Mouse (Mus musculus): Measurements from ENCODE around the gene Fn1. TPM values are rescaled to one million over a fixed set of nuclear protein-coding genes. Genes with fewer than 3 reads are reported as not detected.

Fn1 gene
- polyA plus RNA-seq, 1 experiment from 2014 or later, result 185 TPM

GRCm38 (mm10) chr1:71575987-71576386 lies 77.0 kb downstream of the Fn1 start:
- no peak overlapping the region for H3K27ac ChIP-seq (ENCODE audit: low read length)
- H3K4me1 ChIP-seq (replicated peaks; ENCODE audit: control insufficient read depth, insufficient read depth, low read length), result no peaks in the 10 kb centered on the region
- peaks cover 47% of the 10 kb centered on the region for H3K36me3 ChIP-seq (ENCODE audit: control insufficient read depth, insufficient read depth, low read length)
- no peaks in the 10 kb centered on the region for H3K9me3 ChIP-seq (ENCODE audit: control insufficient read depth, low read length)
- no peak for ATAC-seq (ENCODE audit: low read depth)
- no peak overlapping the region for H3K4me3 ChIP-seq (ENCODE audit: low read length)
- 83% methylated on average over 7 of the region's 7 CpGs for WGBS
- no peak overlapping the region for H3K4me2 ChIP-seq (ENCODE audit: low read depth, low read length)
- H3K9ac ChIP-seq (ENCODE audit: low read length), result no peak overlapping the region
- no peaks in the 10 kb centered on the region for H3K27me3 ChIP-seq (ENCODE audit: control insufficient read depth, insufficient read depth, low read depth, low read length)

GRCm38 (mm10) chr1:71570116-71570515 lies 82.9 kb downstream of the Fn1 start:
- no peak overlapping the region for H3K9ac ChIP-seq (ENCODE audit: low read length)
- H3K4me3 ChIP-seq (ENCODE audit: low read length), result no peak overlapping the region
- peaks cover 48% of the 10 kb centered on the region for H3K36me3 ChIP-seq (ENCODE audit: control insufficient read depth, insufficient read depth, low read length)
- ATAC-seq (ENCODE audit: low read depth), result no peak
- WGBS, result 85% methylated on average over 4 of the region's 4 CpGs
- H3K4me1 ChIP-seq (replicated peaks; ENCODE audit: control insufficient read depth, insufficient read depth, low read length), result 0 out of 2 replicates have a peak, but pooled peaks cover 2% of the 10 kb centered on the region
- H3K27me3 ChIP-seq (ENCODE audit: control insufficient read depth, insufficient read depth, low read depth, low read length), result no peaks in the 10 kb centered on the region
- no peak overlapping the region for H3K27ac ChIP-seq (ENCODE audit: low read length)
- no peak overlapping the region for H3K4me2 ChIP-seq (ENCODE audit: low read depth, low read length)
- H3K9me3 ChIP-seq (ENCODE audit: control insufficient read depth, low read length), result no peaks in the 10 kb centered on the region

- WGBS, result 63% methylated on average over 16 of the region's 16 CpGs
- Histone ChIP-seq H3K9me3 (ENCODE audit: control insufficient read depth, low read length) (no peaks in the 10 kb centered on the region), H3K9ac (ENCODE audit: low read length) (no peak overlapping the region), H3K27ac (ENCODE audit: low read length) (no peak overlapping the region), H3K4me3 (ENCODE audit: low read length) (no peak overlapping the region), H3K27me3 (ENCODE audit: control insufficient read depth, insufficient read depth, low read depth, low read length) (no peaks in the 10 kb centered on the region), H3K4me1 (replicated peaks; ENCODE audit: control insufficient read depth, insufficient read depth, low read length) (0 out of 2 replicates have a peak, but pooled peaks cover 2% of the 10 kb centered on the region), H3K4me2 (ENCODE audit: low read depth, low read length) (no peak overlapping the region), H3K36me3 (ENCODE audit: control insufficient read depth, insufficient read depth, low read length) (peaks cover 51% of the 10 kb centered on the region)
- peak; percentile 97 for ATAC-seq (ENCODE audit: low read depth)
Observed at GRCm38 (mm10) chr1:71567884-71568605, 85.0 kb downstream of the Fn1 start.

GRCm38 (mm10) chr1:71564291-71564690 lies 88.7 kb downstream of the Fn1 start:
- Histone ChIP-seq H3K27ac (ENCODE audit: low read length) (no peak overlapping the region), H3K27me3 (ENCODE audit: control insufficient read depth, insufficient read depth, low read depth, low read length) (no peaks in the 10 kb centered on the region), H3K4me3 (ENCODE audit: low read length) (no peak overlapping the region), H3K4me1 (replicated peaks; ENCODE audit: control insufficient read depth, insufficient read depth, low read length) (0 out of 2 replicates have a peak, but pooled peaks cover 2% of the 10 kb centered on the region), H3K9ac (ENCODE audit: low read length) (no peak overlapping the region), H3K4me2 (ENCODE audit: low read depth, low read length) (no peak overlapping the region), H3K36me3 (ENCODE audit: control insufficient read depth, insufficient read depth, low read length) (peaks cover 56% of the 10 kb centered on the region), H3K9me3 (ENCODE audit: control insufficient read depth, low read length) (no peaks in the 10 kb centered on the region)
- no peak for ATAC-seq (ENCODE audit: low read depth)
- 93% methylated on average over 7 of the region's 7 CpGs for WGBS

- ATAC-seq (ENCODE audit: low read depth), result no peak
- WGBS, result 93% methylated on average over 4 of the region's 4 CpGs
- Histone ChIP-seq H3K36me3 (ENCODE audit: control insufficient read depth, insufficient read depth, low read length) (peaks cover 37% of the 10 kb centered on the region), H3K9ac (ENCODE audit: low read length) (no peak overlapping the region), H3K4me3 (ENCODE audit: low read length) (no peak overlapping the region), H3K4me1 (replicated peaks; ENCODE audit: control insufficient read depth, insufficient read depth, low read length) (peaks cover 10% of the 10 kb centered on the region), H3K9me3 (ENCODE audit: control insufficient read depth, low read length) (no peaks in the 10 kb centered on the region), H3K27ac (ENCODE audit: low read length) (no peak overlapping the region), H3K4me2 (ENCODE audit: low read depth, low read length) (no peak overlapping the region), H3K27me3 (ENCODE audit: control insufficient read depth, insufficient read depth, low read depth, low read length) (no peaks in the 10 kb centered on the region)
Observed at GRCm38 (mm10) chr1:71560626-71561025, 92.4 kb downstream of the Fn1 start.

- no peaks in the 10 kb centered on the region for H3K9me3 ChIP-seq (ENCODE audit: control insufficient read depth, low read length)
Observed at GRCm38 (mm10) chr1:71556688-71557612, 96.0 kb downstream of the Fn1 start, which contains the start of gene Atic. Gene Atic (plus strand): TSS chr1:71557150.

GRCm38 (mm10) chr1:71550626-71551195 lies 102.3 kb downstream of the Fn1 start:
- H3K4me1 ChIP-seq (replicated peaks; ENCODE audit: control insufficient read depth, insufficient read depth, low read length), result no peaks in the 10 kb centered on the region
- ATAC-seq (ENCODE audit: low read depth), result no peak
- H3K4me2 ChIP-seq (ENCODE audit: low read depth, low read length), result no peak overlapping the region
- 66% methylated on average over 10 of the region's 10 CpGs for WGBS
- H3K9ac ChIP-seq (ENCODE audit: low read length), result no peak overlapping the region
- no peaks in the 10 kb centered on the region for H3K27me3 ChIP-seq (ENCODE audit: control insufficient read depth, insufficient read depth, low read depth, low read length)
- H3K27ac ChIP-seq (ENCODE audit: low read length), result no peak overlapping the region
- no peak overlapping the region for H3K4me3 ChIP-seq (ENCODE audit: low read length)
- no peaks in the 10 kb centered on the region for H3K36me3 ChIP-seq (ENCODE audit: control insufficient read depth, insufficient read depth, low read length)
- no peaks in the 10 kb centered on the region for H3K9me3 ChIP-seq (ENCODE audit: control insufficient read depth, low read length)

More at GRCm38 (mm10) chr1:71556688-71557612, 96.0 kb downstream of the Fn1 start, which contains the start of gene Atic:
- peak; percentile 100 for ATAC-seq (ENCODE audit: low read depth)
- Histone ChIP-seq H3K9ac (ENCODE audit: low read length) (peak within 1 kb of the TSS; percentile 82), H3K27ac (ENCODE audit: low read length) (peak within 1 kb of the TSS; percentile 80), H3K27me3 (ENCODE audit: control insufficient read depth, insufficient read depth, low read depth, low read length) (no peaks in the 10 kb centered on the region), H3K4me2 (ENCODE audit: low read depth, low read length) (peak within 1 kb of the TSS; percentile 92), H3K4me3 (ENCODE audit: low read length) (peak within 1 kb of the TSS; percentile 77), H3K4me1 (replicated peaks; ENCODE audit: control insufficient read depth, insufficient read depth, low read length) (peaks cover 10% of the 10 kb centered on the region), H3K36me3 (ENCODE audit: control insufficient read depth, insufficient read depth, low read length) (peaks cover 23% of the 10 kb centered on the region)
- under 1% methylated on average over 53 of the region's 55 CpGs for whole genome bisulfite sequencing

- Histone ChIP-seq H3K9me3 (ENCODE audit: control insufficient read depth, low read length) (no peaks in the 10 kb centered on the region), H3K4me3 (ENCODE audit: low read length) (no peak overlapping the region), H3K9ac (ENCODE audit: low read length) (no peak overlapping the region), H3K4me1 (replicated peaks; ENCODE audit: control insufficient read depth, insufficient read depth, low read length) (no peaks in the 10 kb centered on the region), H3K36me3 (ENCODE audit: control insufficient read depth, insufficient read depth, low read length) (no peaks in the 10 kb centered on the region), H3K4me2 (ENCODE audit: low read depth, low read length) (no peak overlapping the region), H3K27me3 (ENCODE audit: control insufficient read depth, insufficient read depth, low read depth, low read length) (no peaks in the 10 kb centered on the region), H3K27ac (ENCODE audit: low read length) (no peak overlapping the region)
- peak; percentile 41 for ATAC-seq (ENCODE audit: low read depth)
- WGBS, result 57% methylated on average over 3 of the region's 3 CpGs
Observed at GRCm38 (mm10) chr1:71540437-71540836, 112.6 kb downstream of the Fn1 start.

GRCm38 (mm10) chr1:71539641-71540040 lies 113.4 kb downstream of the Fn1 start:
- Histone ChIP-seq H3K36me3 (ENCODE audit: control insufficient read depth, insufficient read depth, low read length) (no peaks in the 10 kb centered on the region), H3K9me3 (ENCODE audit: control insufficient read depth, low read length) (no peaks in the 10 kb centered on the region), H3K27me3 (ENCODE audit: control insufficient read depth, insufficient read depth, low read depth, low read length) (no peaks in the 10 kb centered on the region), H3K9ac (ENCODE audit: low read length) (no peak overlapping the region), H3K4me1 (replicated peaks; ENCODE audit: control insufficient read depth, insufficient read depth, low read length) (no peaks in the 10 kb centered on the region), H3K27ac (ENCODE audit: low read length) (no peak overlapping the region), H3K4me3 (ENCODE audit: low read length) (no peak overlapping the region), H3K4me2 (ENCODE audit: low read depth, low read length) (no peak overlapping the region)
- 72% methylated on average over 4 of the region's 4 CpGs for WGBS
- no peak for ATAC-seq (ENCODE audit: low read depth)
